Mouse (Mus musculus) kidney, adult 2 months (tissue): ENCODE data around the gene Ksr2. TPM values are rescaled to one million over a fixed set of nuclear protein-coding genes. Genes with fewer than 3 reads are reported as not detected.

Experiments
- DNase-seq: peaks from one replicate; pipeline ENCODE4 v3.0.0; 2021
- H3K27ac ChIP-seq: fragments of 200-500 bp; 2 replicates; pipeline ENCODE4 v1.5.1; 2012; ENCODE audit warnings: low read depth, low read length, control low read depth, inconsistent platforms; ENCODE audit not compliant: insufficient read depth
- H3K27me3 ChIP-seq: fragments of 200-500 bp; replicated peaks from 2 replicates; pipeline ENCODE4 v1.6.1; 2012; ENCODE audit warnings: mild to moderate bottlenecking, moderate library complexity, low read length, inconsistent platforms; ENCODE audit not compliant: control insufficient read depth, insufficient read depth
- H3K36me3 ChIP-seq: fragments of 200-500 bp; 2 replicates; pipeline ENCODE4 v1.6.1; 2012; ENCODE audit warnings: mild to moderate bottlenecking, moderate library complexity, low read length, inconsistent platforms; ENCODE audit not compliant: control insufficient read depth, insufficient read depth
- H3K4me1 ChIP-seq: fragments of 200-500 bp; 2 replicates; pipeline ENCODE4 v1.6.1; 2011; ENCODE audit warnings: low read length; ENCODE audit not compliant: control insufficient read depth, insufficient read depth
- H3K4me3 ChIP-seq: fragments of 200-500 bp; 2 replicates; pipeline ENCODE4 v1.5.1; 2011; ENCODE audit warnings: mild to moderate bottlenecking, low read depth, low read length, control low read depth; ENCODE audit not compliant: insufficient read depth
- CTCF ChIP-seq: fragments of 200-500 bp; conservative IDR thresholded peaks from 2 replicates; pipeline ENCODE4 v1.5.1; 2011; ENCODE audit warnings: low read depth, mild to moderate bottlenecking, control low read depth, low read length, moderate library complexity, mixed read lengths; ENCODE audit not compliant: insufficient read depth, insufficient read length
- POLR2A ChIP-seq: fragments of 200-500 bp; IDR thresholded peaks from one replicate; pipeline ENCODE4 v1.6.1; 2011; ENCODE audit warnings: low read depth, low read length, control low read depth
- WGBS: fragments of 180-500 bp; shearing (Covaris S2); methylation state at CpG from one replicate; pipeline ENCODE4 v1.1.7; 2018; 5-methylcytosine and 5-hydroxymethylcytosine counted together
- polyA plus RNA-seq: library from polyadenylated mRNA; depleted of rRNA; stranded (reverse); fragments of >200 nt; gene quantifications from 2 replicates; pipeline ENCODE4 v1.2.3, GENCODE M21; 2012

The Ksr2 gene
- polyA plus RNA-seq, 1 experiment = 1.9 TPM

GRCm38 (mm10) chr5:117626907-117627306 lies 213.1 kb downstream of the Ksr2 start:
- Histone ChIP-seq H3K4me3 (no peak overlapping the region), H3K4me1 (no peaks in the 10 kb centered on the region), H3K27ac (no peak overlapping the region), H3K36me3 (no peaks in the 10 kb centered on the region), H3K27me3 (no peaks in the 10 kb centered on the region)
- TF ChIP-seq POLR2A (no peak), CTCF (no peak)
- DNase-seq = no peak
- 22% methylated on average over 4 of the region's 4 CpGs for WGBS

- TF ChIP-seq POLR2A (no peak), CTCF (no peak; the same call in 1 of the 2 replicates)
- H3K4me3 ChIP-seq = no peak overlapping the region
- DNase-seq = peak; percentile 40
- no peaks in the 10 kb centered on the region for H3K36me3 ChIP-seq
- no peaks in the 10 kb centered on the region for H3K27me3 ChIP-seq
- H3K4me1 ChIP-seq = no peaks in the 10 kb centered on the region
- H3K27ac ChIP-seq = no peak overlapping the region
- WGBS = 54% methylated on average over 7 of the region's 7 CpGs
Observed at GRCm38 (mm10) chr5:117628351-117628750, 214.6 kb downstream of the Ksr2 start.

GRCm38 (mm10) chr5:117629570-117629969 lies 215.8 kb downstream of the Ksr2 start:
- H3K36me3 ChIP-seq = no peaks in the 10 kb centered on the region
- no peaks in the 10 kb centered on the region for H3K27me3 ChIP-seq
- no peak overlapping the region for H3K4me3 ChIP-seq
- H3K27ac ChIP-seq = no peak overlapping the region
- 86% methylated on average over 14 of the region's 14 CpGs for WGBS
- TF ChIP-seq CTCF (no peak), POLR2A (no peak)
- no peaks in the 10 kb centered on the region for H3K4me1 ChIP-seq
- no peak for DNase-seq

- DNase-seq = no peak
- 57% methylated on average over 2 of the region's 2 CpGs for WGBS
- H3K27me3 ChIP-seq = no peaks in the 10 kb centered on the region
- no peaks in the 10 kb centered on the region for H3K36me3 ChIP-seq
- H3K27ac ChIP-seq = no peak overlapping the region
- TF ChIP-seq CTCF (no peak), POLR2A (no peak)
- H3K4me1 ChIP-seq = no peaks in the 10 kb centered on the region
- H3K4me3 ChIP-seq = no peak overlapping the region
Observed at GRCm38 (mm10) chr5:117635211-117635610, 221.4 kb downstream of the Ksr2 start.

- Histone ChIP-seq H3K36me3 (no peaks in the 10 kb centered on the region), H3K27ac (no peak overlapping the region), H3K4me3 (no peak overlapping the region), H3K27me3 (no peaks in the 10 kb centered on the region), H3K4me1 (no peaks in the 10 kb centered on the region)
- no peak for TF ChIP-seq POLR2A
- no peak for TF ChIP-seq CTCF
- WGBS = 68% methylated on average over 5 of the region's 5 CpGs
- no peak for DNase-seq
Observed at GRCm38 (mm10) chr5:117635838-117636237, 222.0 kb downstream of the Ksr2 start.

GRCm38 (mm10) chr5:117641585-117641984 lies 227.8 kb downstream of the Ksr2 start:
- H3K27ac ChIP-seq = no peak overlapping the region
- H3K36me3 ChIP-seq = no peaks in the 10 kb centered on the region

GRCm38 (mm10) chr5:117651238-117651886 lies 237.6 kb downstream of the Ksr2 start:
- Histone ChIP-seq H3K36me3 (no peaks in the 10 kb centered on the region), H3K4me3 (no peak overlapping the region), H3K27me3 (no peaks in the 10 kb centered on the region), H3K4me1 (no peaks in the 10 kb centered on the region), H3K27ac (no peak overlapping the region)
- DNase-seq = no peak
- 42% methylated on average over 14 of the region's 14 CpGs for WGBS
- TF ChIP-seq CTCF = no peak
- TF ChIP-seq POLR2A = no peak

More at GRCm38 (mm10) chr5:117641585-117641984, 227.8 kb downstream of the Ksr2 start:
- Histone ChIP-seq H3K4me1 (no peaks in the 10 kb centered on the region), H3K4me3 (no peak overlapping the region), H3K27me3 (no peaks in the 10 kb centered on the region)
- TF ChIP-seq POLR2A (no peak), CTCF (no peak)
- 82% methylated on average over 6 of the region's 6 CpGs for WGBS
- DNase-seq = no peak

- H3K4me3 ChIP-seq = no peak overlapping the region
- TF ChIP-seq POLR2A (no peak), CTCF (no peak)
- no peaks in the 10 kb centered on the region for H3K36me3 ChIP-seq
- no peak for DNase-seq
- H3K4me1 ChIP-seq = no peaks in the 10 kb centered on the region
- H3K27ac ChIP-seq = no peak overlapping the region
- 37% methylated on average over 6 of the region's 6 CpGs for WGBS
- H3K27me3 ChIP-seq = no peaks in the 10 kb centered on the region
Observed at GRCm38 (mm10) chr5:117658641-117659040, 244.8 kb downstream of the Ksr2 start.
